Mouse (Mus musculus): ENCODE data around the gene Dph5.

DNA sequence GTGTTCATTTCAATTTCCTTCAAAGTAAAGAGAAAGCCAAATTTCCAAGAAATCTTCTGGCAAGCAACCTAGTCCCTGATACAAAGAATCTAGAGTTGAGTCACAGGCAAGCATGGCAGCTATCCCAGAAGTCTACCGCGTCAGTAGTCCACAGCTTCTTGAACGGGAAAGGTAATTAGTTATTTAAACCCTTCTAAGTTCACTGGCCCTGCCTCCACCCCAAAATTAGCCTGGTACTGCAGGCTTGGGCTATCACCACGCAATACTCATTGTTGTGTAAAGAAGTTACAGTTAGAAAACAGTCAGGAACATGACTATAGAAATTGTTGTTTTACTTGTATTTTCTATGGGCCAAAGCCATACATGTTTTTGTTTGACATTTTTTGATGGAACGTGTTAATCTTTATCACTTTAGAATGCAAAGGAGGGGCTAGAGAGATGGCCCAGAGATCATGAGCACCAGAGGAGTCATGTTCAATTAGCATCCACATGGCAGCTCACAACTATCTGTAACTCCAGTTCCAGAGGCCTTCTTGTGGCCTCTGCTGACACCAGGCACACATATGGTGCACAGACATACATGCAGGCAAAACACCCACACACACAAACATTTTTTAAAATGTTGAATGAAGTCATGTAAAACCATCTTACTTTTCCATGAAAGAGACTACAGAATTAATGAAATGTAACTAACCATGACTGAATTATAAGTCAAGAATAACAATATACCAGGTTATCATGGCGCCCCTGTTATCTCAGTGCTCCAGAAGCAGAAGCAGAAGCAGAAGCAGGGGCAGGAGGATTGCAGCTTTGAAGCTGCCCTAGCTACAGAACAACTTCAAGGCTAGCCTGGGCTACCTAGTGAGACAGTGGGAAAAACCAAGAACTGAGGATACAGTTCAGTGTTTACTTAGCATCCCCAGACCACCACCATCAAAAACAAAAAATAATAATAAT is 62.6 kb downstream of the Dph5 start:
- TF ChIP-seq POLR2A (IDR thresholded peaks at IDR 0.05; ENCODE audit: insufficient read length, low read depth), result no peak
- no peak for TF ChIP-seq REST (IDR thresholded peaks at IDR 0.05; ENCODE audit: insufficient read depth, insufficient read length)
- TF ChIP-seq POLR2AphosphoS2 (IDR thresholded peaks at IDR 0.05; ENCODE audit: insufficient read length, low read depth), result no peak
- no peak for TF ChIP-seq TCF12 (IDR thresholded peaks at IDR 0.05; ENCODE audit: insufficient read depth, poor library complexity, severe bottlenecking)
- TF ChIP-seq USF1 (IDR thresholded peaks at IDR 0.05; ENCODE audit: low read depth), result no peak
- TF ChIP-seq TCF3 (IDR thresholded peaks at IDR 0.05; ENCODE audit: insufficient read length, low read depth), result no peak
- TF ChIP-seq MYOG (IDR thresholded peaks at IDR 0.05; ENCODE audit: control insufficient read depth in 1 of 3, insufficient read depth in 1 of 3, insufficient read length in 2 of 3, low read depth in 2 of 3), result no peak
- no peak for TF ChIP-seq CEBPB (IDR thresholded peaks at IDR 0.05; ENCODE audit: insufficient read depth, poor library complexity, severe bottlenecking)
